Mouse (Mus musculus) small intestine, adult 10 weeks (tissue): Measurements from ENCODE around the gene Naxe. TPM values are rescaled to one million over a fixed set of nuclear protein-coding genes. Genes with fewer than 3 reads are reported as not detected.

Experiments used
- polyA plus RNA-seq: library from polyadenylated mRNA; stranded (reverse); fragments of 350-450 nt; fragmentation: Illumina TruSeq; extraction: RNeasy Lipid Tissue Mini Kit (QIAGEN cat#74804); gene quantifications from one replicate; pipeline ENCODE4 v1.2.3, GENCODE M21; 2014; ENCODE audit warnings: low replicate concordance

Naxe gene
- 6.2 TPM for polyA plus RNA-seq

DNA sequence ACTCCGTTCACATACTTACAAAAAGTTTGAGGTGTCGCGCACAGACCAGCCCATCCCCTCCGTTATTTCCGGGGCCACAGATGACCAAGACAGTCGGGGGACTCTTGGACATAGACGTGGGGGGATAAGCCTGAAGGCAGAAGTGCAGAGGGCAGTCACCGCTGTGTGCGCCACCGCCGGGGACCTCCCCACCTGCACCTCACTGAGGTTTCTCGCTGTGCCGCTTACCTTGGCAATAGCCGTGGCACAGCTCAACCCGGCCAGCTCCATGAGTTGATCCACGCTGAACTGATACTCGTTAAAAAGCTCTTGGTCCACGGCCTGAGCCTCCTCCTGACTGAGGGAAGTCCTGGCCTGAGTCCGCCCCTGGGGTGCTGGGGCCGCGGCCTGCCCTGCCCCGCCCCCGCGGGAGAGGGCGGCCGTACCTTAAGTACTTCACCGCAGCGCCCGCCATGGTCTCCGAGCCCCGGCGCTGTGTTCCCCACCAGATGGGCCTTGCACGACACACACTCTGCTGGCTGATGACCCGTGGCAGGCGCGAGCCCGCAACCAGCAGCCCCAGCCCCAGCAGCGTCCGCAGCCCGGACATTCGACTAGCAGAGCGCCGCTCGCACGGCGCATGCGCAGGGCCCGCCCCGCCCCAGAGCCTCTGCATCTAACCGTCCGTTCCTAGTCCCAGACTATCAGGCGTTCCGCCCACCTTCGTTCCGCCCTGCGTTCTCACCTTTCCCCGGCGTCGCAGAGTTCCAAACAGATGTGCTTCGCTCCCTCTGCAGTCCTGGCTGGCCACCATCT, at the start of gene Naxe:
Gene Naxe (minus strand): TSS at position 594 of the 795 bp plus-strand sequence.

DNA sequence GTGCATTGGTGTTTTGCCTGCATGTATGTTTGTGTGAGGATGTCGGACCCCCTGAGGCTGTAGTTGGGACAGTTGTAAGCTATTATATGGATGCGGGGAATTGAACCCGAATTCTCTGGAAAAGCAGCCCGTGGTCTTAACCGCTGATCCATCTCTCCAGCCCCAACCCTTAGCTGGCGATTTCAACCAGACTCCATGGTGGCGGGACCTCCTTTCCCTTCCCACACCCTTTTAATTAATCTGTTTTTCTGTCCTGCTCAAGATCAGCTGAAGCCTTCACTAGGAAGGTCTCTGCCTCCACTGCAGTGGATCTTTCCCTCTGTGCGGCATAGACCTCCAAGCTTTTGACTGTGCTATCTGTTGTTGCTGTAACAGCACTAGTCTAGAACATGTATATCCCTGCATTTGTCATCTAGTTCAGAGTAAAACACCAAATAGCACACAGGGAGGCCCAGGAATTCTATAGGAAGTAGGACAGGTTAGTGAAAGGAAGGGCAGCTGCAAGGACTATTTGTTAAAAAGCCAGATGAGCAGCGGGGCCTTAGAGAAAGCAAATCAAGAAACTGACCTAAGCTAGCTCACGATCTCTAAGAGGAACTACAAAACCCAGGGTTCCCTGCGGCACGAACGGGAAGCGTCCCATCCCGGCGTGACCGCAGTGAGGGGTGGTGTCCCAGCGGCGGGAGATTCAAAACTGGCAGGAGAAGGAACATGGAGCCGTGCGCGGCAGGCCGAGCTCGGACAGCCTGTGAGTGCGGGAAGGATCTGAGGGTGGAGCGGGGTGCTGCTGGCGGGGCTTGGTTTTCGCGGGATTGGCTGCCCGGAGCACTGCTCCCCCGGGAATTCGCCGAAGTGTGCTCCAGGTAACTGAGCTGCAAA, 23.3 kb upstream of the Naxe start, which contains the start of gene Iqgap3:
Gene Iqgap3 (plus strand): TSS at position 627 of the 879 bp plus-strand sequence.

GRCm38 (mm10) chr3:88078204-88078603, 19.9 kb upstream of the Naxe start, which contains the start of gene Ttc24:
Gene Ttc24, minus strand, starts transcription at chr3:88078304.

DNA sequence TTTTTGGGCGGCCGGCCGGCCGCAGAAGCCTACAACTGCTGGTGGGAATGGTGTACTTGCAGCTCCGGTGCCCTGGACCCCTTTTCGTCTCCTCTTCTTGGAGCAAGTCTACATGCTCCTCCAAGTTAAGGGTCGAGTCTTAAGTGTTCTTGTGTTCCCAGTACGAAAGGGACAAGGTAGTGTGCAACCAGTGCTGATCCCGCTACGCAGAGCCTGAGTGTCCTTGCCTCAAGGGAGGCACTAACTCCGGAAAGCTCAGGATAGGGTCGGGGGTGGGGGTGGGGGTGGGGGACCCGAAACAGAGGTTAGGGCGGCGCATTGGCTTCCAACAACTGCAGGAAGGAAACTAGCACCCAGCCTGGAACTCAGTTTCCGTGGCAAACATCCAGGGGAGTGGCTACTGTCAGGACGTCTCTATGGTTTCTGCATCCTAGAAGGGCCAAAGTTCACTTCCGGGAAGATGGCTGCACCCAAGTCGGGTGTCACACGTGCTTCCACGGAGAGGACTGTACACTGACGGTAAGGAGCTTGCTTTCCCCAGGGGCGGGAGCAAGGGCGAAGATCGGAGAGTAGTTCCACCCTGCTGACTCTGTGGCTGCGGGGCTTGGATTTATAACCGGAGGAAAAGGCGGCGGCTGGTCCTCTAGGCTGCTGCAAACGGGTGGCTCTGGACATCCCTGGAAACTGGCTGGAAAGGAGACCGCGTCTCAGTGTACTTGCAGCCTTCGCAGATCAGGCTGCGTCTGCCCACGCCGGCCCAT, 15.5 kb downstream of the Naxe start, which contains the start of gene Gpatch4:
Gene Gpatch4 (plus strand): TSS at position 448 of the 761 bp plus-strand sequence.

GRCm38 (mm10) chr3:88027434-88028186, 30.7 kb downstream of the Naxe start, which contains the start of gene Hapln2:
Gene Hapln2, minus strand, starts transcription at chr3:88027583.

Other genes with a start within 250 kb of the Naxe start
- 0.26 TPM for gene Pear1, start 234.2 kb downstream of the Naxe start, polyA plus RNA-seq
- 0.41 TPM for gene Sh2d2a, start 211.7 kb downstream of the Naxe start, polyA plus RNA-seq
- 1.0 TPM for gene Prcc, start 172.9 kb downstream of the Naxe start, polyA plus RNA-seq
- 96.9 TPM for gene Hdgf, start 152.2 kb downstream of the Naxe start, polyA plus RNA-seq
- 154 TPM for gene Mrpl24, start 139.0 kb downstream of the Naxe start, polyA plus RNA-seq
- 19.9 TPM for gene Isg20l2, start 128.2 kb downstream of the Naxe start, polyA plus RNA-seq
- 5.8 TPM for gene Rrnad1, start 127.8 kb downstream of the Naxe start, polyA plus RNA-seq
- gene Crabp2, start 109.8 kb downstream of the Naxe start, polyA plus RNA-seq, result not detected
- 2.1 TPM for gene Nes, start 87.4 kb downstream of the Naxe start, polyA plus RNA-seq
- not detected for gene Bcan, start 58.3 kb downstream of the Naxe start, polyA plus RNA-seq
- gene Hapln2, start 30.9 kb downstream of the Naxe start, polyA plus RNA-seq, result not detected
- gene Gpatch4, start 15.4 kb downstream of the Naxe start, polyA plus RNA-seq, result 3.5 TPM
- gene Ttc24, start 19.8 kb upstream of the Naxe start, polyA plus RNA-seq, result not detected
- gene Iqgap3, start 23.5 kb upstream of the Naxe start, polyA plus RNA-seq, result 0.85 TPM
- 7.2 TPM for gene Mef2d, start 83.9 kb upstream of the Naxe start, polyA plus RNA-seq
- not detected for gene Rhbg, start 196.2 kb upstream of the Naxe start, polyA plus RNA-seq
- not detected for gene Gm38392, start 228.7 kb upstream of the Naxe start, polyA plus RNA-seq
- gene Tsacc, start 238.5 kb upstream of the Naxe start, polyA plus RNA-seq, result 2.2 TPM
- gene Cct3, start 238.6 kb upstream of the Naxe start, polyA plus RNA-seq, result 58.0 TPM